Mouse (Mus musculus): ENCODE measurements around the gene Dnmt3l.
"Not testable (repeated sequence)": the region's sequence is repeated elsewhere in the genome, so short reads cannot be mapped to it uniquely, and the experiment has no call there.

Dnmt3l gene

DNA sequence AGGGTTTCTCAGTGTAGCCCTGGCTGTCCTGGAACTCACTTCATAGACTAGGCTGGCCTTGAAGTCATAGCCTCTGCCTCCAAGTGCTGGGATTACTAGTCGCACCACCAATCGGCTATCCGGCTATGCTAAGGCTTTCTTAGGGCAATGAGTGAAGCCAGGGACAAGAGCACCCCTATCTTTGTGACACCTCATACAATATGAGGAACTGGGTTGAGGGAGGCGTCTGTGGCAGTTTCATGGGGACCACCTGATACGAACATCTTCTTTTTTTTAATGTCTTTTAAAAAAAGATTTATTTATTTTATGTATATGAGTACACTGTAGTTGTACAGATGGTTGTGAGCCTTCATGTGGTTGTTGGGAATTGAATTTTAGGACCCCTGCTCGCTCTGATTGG is 44.0 kb downstream of the Dnmt3l start:
- no peak for DNase-seq (ENCODE audit: low spot score)

DNA sequence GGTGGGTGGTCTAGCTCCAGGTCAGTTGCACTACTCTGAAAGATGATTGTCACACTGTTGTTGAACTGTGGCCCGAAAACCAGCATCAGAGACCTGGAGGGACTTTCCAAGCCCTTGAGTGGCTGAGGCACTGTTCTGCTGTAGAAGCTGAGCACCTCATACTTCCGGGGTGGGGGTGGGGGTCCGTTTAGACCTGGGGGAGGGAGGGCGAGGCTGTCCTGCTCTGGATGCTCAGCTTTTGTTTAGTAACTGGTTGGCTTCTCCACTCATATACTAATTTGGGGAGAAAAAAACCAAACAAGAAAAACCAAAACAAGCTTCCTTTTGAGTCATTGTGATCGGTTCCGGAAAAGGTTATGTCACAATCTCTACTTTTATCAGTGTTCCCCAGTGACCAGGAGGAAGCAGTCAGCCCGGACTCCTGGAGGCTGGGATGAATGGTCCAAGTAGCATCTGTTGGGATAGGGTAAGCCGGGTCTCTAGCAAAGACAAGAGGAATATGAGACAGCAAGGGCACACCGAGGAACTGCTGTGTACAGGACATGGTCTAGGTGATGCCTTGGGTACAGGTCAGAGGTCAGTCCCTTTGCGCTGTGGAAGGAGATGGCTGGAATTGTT is 44.8 kb downstream of the Dnmt3l start:
- no peak for DNase-seq (ENCODE audit: low spot score)

DNA sequence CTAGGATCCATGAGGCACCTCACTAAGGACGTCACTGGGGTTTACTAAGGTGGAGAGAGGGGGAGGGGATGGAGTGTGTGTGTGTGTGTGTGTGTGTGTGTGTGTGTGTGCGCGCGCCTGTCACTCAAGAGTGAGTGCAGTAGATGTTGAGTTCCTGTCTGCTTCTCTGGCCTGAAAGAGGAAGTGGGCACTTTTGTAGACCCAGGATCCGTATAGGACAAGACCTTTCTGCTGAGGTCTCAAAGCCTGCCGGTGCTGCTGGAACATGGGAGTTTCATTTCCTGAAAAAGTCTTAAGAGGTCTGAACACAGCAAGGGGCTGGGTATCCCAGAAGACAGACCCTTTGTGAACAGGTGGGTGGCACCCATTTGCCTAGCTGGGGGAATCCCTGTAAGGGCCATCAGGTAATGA is 45.4 kb downstream of the Dnmt3l start:
- no peak for DNase-seq (ENCODE audit: low spot score)

DNA sequence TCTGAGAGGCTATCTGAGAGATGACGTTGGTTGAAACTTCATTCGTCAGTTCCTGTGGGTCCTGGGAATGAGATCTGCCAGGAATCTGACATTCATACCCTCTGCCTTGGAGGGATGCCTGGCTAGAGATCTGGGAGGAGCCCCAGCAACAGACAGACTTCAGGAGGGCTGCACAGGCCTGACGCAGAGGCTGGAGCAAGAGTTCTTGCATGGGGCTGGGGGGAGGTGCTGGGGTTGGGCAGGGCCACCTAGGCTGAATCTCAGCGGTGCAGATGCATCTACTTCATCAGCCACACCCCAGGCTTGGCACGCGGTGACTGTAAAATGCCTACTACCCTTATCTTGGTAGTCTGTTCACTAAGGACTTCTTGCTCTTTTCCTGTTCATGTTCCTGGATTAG is 48.5 kb downstream of the Dnmt3l start:
- no peak for DNase-seq (ENCODE audit: low spot score)

DNA sequence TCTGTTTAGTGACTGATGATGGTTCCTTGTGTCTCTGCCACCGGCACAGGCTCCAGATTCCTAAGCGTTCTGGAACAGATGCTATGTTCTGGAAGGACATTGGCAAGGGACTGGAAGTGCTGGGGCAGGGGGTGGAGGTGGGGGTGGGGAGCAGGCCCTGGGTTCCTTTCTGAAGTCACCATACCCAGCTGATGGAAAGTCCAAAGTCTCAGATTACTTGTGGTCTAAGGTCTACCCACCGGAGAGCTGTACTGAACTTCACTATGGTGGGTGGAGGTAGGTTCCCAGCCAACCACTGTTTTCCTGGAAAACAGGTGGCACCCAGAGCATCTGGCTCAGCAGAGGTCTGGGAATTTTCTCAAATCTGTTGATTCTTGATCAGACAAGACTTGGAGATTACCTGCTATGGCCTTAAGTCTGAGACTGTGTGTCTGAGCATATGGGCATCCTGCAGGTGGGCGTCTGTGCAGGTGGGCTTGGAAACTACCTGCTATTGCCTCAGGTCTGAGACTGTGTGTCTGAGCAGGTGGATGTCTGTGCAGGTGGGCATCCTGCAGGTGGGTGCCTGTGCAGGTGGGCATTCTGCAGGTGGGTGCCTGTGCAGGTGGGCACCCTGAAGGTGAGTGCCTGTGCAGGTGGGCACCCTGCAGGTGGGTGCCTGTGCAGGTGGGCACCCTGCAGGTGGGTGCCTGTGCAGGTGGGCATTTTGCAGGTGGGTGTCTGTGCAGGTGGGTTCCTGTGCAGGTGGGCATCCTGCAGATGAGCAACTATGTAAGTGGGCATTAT is 49.2 kb downstream of the Dnmt3l start:
- DNase-seq (ENCODE audit: low spot score), result no peak

DNA sequence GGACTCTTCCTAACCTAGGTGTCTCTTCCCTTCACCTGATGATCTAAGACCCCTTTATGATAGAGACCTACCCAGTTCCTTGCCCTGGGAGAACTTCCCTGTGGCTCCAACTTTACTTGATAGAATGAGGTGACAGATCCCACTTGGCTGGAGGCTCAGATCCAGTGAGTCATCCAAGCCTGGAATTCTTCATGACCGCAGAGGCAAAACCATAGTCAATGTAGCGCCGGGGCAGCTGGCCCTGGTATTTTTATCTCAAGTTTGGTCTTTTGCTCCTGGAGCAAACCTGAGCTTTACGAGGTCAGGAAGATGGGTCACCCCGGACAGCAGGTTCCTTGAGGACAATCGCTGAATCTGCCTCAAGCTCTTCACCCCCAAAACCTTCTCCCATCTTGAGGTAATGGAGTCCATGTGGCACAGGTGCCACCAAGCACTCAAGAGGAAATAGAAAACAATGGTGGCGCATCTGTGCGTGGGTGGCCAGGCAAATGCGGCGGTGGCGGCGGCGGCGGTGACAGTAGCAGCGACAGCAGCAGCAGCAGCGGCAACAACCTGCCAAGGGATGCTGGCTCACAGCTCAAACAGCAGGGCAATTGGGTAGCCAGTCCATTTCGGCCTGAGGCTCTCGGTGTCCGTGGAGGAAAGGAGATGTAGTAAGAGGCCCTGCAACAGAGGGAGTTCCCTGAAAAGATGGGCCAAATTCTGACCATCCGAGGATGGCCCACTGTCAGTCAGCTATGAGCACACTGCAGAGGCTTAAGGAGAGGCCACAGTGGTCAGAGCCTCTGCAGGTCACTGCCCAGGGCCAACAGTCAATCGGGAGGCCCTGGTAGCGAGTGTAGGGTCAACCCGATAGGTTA is 50.3 kb downstream of the Dnmt3l start:
- no peak for DNase-seq (ENCODE audit: low spot score)

DNA sequence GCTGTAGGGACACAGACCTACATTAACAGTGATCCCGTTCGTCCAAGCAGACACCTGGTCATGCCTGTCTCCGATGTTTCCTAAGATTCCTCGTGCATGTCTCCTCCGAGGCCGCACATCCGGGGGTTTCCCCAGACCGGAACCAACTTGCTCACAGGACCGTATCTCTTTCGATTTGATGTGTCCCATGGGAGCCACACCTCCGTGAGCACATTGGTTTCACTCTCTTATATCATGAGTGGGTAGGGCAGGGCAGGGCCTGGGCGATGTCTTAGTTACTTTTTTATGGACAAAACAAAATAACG is 50.9 kb downstream of the Dnmt3l start:
- no peak for DNase-seq (ENCODE audit: low spot score)

DNA sequence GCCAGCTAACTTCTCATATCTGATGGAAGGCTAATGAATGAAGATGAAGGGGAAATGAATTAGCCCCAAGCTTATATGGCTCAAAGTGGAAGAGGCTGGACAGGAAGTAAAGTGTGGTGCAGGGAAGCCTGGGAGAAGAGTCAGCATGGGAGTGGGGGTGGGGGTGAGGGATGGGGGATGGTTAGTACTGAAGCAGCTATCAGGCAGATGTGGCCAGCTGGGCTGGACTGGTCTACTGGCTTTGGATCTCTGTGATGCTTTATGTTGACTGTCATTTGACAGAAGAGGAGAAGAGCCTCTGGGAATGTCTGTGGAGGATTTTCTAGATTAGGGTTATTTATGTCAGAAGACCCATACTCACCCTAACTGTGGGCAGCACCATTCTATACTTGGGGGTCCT is 53.5 kb downstream of the Dnmt3l start:
- no peak for DNase-seq (ENCODE audit: low spot score)

DNA sequence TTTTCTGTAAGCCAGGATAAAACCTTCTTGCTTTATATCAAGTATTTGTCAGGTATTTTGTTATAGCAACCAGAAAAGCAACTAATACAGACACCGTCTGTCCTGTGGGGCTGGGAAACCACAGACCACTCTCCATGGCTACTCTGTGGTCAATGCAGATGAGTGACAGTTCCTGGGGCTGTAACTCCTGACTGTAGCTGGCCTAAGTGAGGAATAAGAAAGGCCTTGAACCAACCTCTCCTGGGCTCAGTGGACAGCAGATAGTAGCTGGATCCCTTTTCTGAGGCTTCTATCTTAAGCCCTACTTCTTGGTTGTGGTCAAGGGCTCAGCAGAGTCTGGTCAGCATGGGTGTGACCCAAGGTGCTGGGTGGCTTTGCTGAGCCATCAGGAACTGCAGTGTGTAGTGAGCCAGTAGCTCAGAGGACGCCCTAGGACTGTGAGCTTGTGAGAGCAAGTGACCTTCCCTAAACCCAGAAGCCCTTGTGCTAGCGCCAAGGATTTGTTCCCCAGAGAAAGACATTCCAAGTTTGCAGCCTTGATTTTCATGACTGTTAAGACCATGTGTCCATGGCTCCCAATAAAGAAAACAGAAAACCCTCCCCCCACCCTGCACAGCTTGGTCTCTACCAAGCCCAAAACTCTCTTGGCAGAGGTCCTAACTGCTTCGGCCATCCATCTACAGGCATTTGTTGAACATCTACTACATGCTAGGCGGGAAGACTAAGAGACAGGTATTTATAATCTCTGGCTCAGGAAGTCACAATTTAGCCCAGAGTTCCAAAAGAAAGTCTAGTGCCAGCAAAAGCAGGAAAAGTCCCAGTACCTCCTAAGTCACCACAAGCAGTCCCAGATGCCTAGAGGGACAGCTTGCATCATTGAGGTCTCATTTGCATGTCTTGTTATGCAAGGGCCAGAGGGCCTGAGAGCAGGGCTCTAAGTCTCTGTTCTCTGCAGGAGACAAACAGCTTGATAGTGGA is 54.5 kb downstream of the Dnmt3l start:
- no peak for DNase-seq (ENCODE audit: low spot score)

DNA sequence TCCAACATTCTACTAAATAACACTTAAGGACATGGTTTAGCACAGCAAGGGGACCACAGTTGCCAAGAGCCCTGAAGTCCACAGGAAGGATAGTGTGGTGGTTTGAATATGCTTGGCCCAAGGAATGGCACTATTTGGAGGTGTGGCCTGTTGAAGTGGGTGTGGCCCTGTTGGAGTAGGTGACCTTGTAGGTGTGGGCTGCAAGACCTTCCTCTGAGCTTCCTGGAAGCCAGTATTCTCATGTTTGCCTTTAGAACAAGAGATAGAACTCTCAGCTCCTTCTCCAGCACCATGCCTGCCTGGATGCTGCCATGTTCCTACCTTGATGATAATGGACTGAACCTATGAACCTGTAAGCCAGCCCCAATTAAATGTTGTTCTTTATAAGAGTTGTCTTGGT is 58.1 kb downstream of the Dnmt3l start:
- not testable (repeated sequence) for DNase-seq (ENCODE audit: low spot score)

DNA sequence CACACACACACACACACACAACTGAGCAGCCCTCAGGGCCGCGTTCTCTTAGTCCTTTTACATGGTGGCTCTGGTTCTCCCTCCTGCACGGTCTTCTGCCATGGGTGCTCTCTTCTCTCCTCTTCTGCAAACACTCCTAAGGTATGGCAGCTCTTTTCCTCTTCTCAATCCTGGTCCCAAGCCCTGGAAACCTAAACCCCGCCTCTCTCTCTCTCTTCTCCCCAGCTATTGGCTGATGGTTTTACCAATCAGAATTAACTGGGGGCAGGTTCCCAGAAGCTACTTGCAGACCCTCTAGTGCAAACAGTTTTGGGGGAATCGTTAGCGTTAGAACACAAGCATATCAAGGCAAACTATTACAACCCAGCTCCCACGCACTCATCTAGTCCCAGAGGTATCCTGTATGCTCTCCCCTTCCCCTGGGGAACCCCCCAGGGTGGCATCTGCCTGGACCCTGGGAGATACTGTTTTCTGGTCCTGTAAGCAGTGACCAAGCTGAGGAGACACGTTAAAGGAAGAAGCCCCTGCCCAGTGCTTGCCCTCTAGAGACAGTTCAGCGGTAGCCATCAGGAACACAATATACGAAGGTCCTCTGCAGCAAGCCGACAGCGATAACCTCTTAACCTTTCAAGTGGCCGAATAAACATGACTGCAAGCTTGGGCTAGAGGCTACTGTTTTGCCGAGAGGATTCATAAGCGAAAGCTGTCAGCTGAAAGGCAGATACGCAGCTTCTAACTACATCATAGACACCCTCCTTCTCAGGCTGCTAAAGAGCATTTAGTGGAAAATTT is 59.4 kb downstream of the Dnmt3l start:
- no peak for DNase-seq (ENCODE audit: low spot score)

DNA sequence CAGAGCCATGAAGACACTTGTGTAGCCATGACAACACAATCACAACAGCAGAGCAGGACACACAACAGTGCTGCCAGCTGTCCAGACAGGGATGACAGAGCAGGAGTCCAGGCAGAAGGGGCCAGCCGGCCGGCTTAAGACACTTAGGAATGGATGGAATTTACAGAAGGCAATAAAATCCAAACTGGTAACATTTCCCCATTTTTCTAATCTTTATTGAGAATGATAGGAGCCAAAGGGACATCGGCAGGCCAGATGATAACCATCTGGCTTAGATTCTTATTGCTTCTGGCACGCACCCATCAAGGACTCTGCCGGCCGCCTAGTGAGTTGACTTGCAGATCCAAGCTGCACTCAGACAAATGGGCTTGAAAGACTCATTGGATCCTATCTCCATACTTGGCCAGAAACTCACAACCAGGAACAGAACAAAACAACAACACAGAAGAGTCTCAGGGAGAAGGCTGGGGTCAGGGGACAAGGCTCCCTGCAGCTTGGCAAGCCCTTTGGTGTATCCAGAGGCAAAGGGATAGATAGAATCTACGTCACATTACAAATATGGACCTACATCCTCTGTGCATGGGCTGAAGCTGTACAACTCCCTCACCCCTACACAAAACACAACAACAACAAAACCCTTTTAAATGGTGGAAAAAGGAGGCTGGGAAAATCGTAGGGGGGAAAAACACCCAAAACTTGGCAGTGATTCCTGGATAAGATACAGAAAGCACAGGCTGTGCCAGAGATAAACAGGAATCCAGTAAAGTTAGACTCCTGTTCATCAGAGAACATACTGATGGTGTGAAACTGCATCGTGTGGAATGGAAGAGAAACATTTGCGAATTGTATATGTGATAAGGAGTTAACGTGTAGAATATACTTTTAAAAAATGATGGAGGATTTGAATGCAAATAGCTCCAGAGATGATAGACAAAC is 63.1 kb downstream of the Dnmt3l start:
- peak; percentile 59 for DNase-seq (ENCODE audit: low spot score)

DNA sequence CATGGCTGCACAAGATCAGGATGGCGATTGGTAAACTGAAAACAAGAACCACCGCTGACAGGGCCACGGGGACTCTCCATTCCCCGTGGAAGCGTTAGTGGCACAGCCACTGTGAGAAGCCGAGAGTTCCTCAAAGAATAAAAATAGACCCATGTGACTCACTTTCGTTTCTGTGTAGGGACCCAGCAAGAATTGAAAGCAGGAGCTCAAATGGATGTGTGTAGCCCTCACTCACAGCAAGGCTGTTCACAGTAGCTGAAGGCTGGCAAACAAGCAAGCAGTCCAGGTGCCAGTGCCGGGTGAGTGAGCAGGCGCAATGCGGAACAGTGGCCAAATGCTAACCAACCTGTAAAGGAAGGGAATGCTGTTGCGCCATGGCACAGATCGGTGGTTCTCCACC is 63.8 kb downstream of the Dnmt3l start:
- DNase-seq (ENCODE audit: low spot score), result peak; percentile 42

Data from layer of hippocampus, adult 9-10 months (tissue).